Mouse (Mus musculus) intestine, embryonic 15.5 days (tissue): ENCODE results near the gene Rpl19. TPM values are rescaled to one million over a fixed set of nuclear protein-coding genes. Genes with fewer than 3 reads are reported as not detected.

Experiments used
- ATAC-seq: fragments of 200-750 bp; cut with Nextera tagmentation; 2 replicates; pipeline ENCODE4 v1.8.0; 2017; ENCODE audit warnings: moderate TSS enrichment, moderate library complexity
- H3K27ac ChIP-seq: fragments of 300-500 bp; sonication (generic); 2 replicates; pipeline ENCODE4 v1.5.1; 2015; ENCODE audit warnings: mild to moderate bottlenecking, inconsistent platforms
- H3K27me3 ChIP-seq: fragments of 300-500 bp; sonication (generic); replicated peaks from 2 replicates; pipeline ENCODE4 v1.6.1; 2015; ENCODE audit warnings: inconsistent platforms
- H3K36me3 ChIP-seq: fragments of 300-500 bp; sonication (generic); 2 replicates; pipeline ENCODE4 v1.6.1; 2015; ENCODE audit warnings: inconsistent platforms
- H3K4me1 ChIP-seq: fragments of 300-500 bp; sonication (generic); replicated peaks from 2 replicates; pipeline ENCODE4 v1.6.1; 2015; ENCODE audit warnings: inconsistent platforms
- H3K4me2 ChIP-seq: fragments of 300-500 bp; sonication (generic); replicated peaks from 2 replicates; pipeline ENCODE4 v1.6.1; 2015; ENCODE audit warnings: mild to moderate bottlenecking, inconsistent platforms
- H3K4me3 ChIP-seq: fragments of 300-500 bp; sonication (generic); replicated peaks from 2 replicates; pipeline ENCODE4 v1.5.1; 2015; ENCODE audit warnings: inconsistent platforms
- H3K9ac ChIP-seq: fragments of 300-500 bp; sonication (generic); 2 replicates; pipeline ENCODE4 v1.6.1; 2015; ENCODE audit warnings: inconsistent platforms
- H3K9me3 ChIP-seq: fragments of 300-500 bp; sonication (generic); 2 replicates; pipeline ENCODE4 v1.6.1; 2016; ENCODE audit warnings: inconsistent platforms
- WGBS: fragments of 180-500 bp; shearing (Covaris S2); methylation state at CpG from one replicate; pipeline ENCODE4 v1.1.7; 2015; 5-methylcytosine and 5-hydroxymethylcytosine counted together
- polyA plus RNA-seq: library from polyadenylated mRNA; unstranded; fragments of >200 nt; fragmentation: Nextera tagmentation; extraction: Ambion mirVana; gene quantifications from 2 replicates; pipeline ENCODE4 v1.2.1, GENCODE M21; 2015

The Rpl19 gene
- polyA plus RNA-seq, 1 experiment from 2014 or later: 1,063 TPM

GRCm38 (mm10) chr11:98001351-98001824, 25.1 kb upstream of the Rpl19 start:
- Histone ChIP-seq H3K27ac (no peak overlapping the region), H3K9me3 (no peaks in the 10 kb centered on the region; the same call in 1 of the 2 replicates), H3K4me1 (peaks cover 12% of the 10 kb centered on the region; the same call in 1 of the 2 replicates), H3K27me3 (peaks cover 7% of the 10 kb centered on the region), H3K9ac (no peak overlapping the region), H3K36me3 (no peaks in the 10 kb centered on the region; the same call in 1 of the 2 replicates), H3K4me2 (no peak overlapping the region), H3K4me3 (no peak overlapping the region)
- 37% methylated on average over 11 of the region's 11 CpGs for WGBS
- ATAC-seq: no peak

GRCm38 (mm10) chr11:98001986-98002385, 24.5 kb upstream of the Rpl19 start:
- no peaks in the 10 kb centered on the region; the same call in 1 of the 2 replicates for H3K36me3 ChIP-seq
- no peak overlapping the region for H3K4me3 ChIP-seq
- no peak overlapping the region for H3K27ac ChIP-seq
- ATAC-seq: no peak
- no peak overlapping the region for H3K4me2 ChIP-seq
- no peak overlapping the region for H3K9ac ChIP-seq
- no peaks in the 10 kb centered on the region; the same call in 1 of the 2 replicates for H3K9me3 ChIP-seq
- peaks cover 12% of the 10 kb centered on the region; the same call in 1 of the 2 replicates for H3K4me1 ChIP-seq
- H3K27me3 ChIP-seq: peaks cover 7% of the 10 kb centered on the region
- 69% methylated on average over 6 of the region's 6 CpGs for WGBS

GRCm38 (mm10) chr11:98002627-98003026, 23.9 kb upstream of the Rpl19 start:
- no peak for ATAC-seq
- peaks cover 7% of the 10 kb centered on the region for H3K27me3 ChIP-seq
- H3K36me3 ChIP-seq: no peaks in the 10 kb centered on the region; the same call in 1 of the 2 replicates
- H3K4me1 ChIP-seq: peaks cover 12% of the 10 kb centered on the region; the same call in 1 of the 2 replicates
- no peak overlapping the region for H3K9ac ChIP-seq
- H3K27ac ChIP-seq: no peak overlapping the region
- H3K9me3 ChIP-seq: no peaks in the 10 kb centered on the region; the same call in 1 of the 2 replicates
- peak overlapping the region; percentile 19 for H3K4me3 ChIP-seq
- WGBS: 23% methylated on average over 12 of the region's 12 CpGs
- H3K4me2 ChIP-seq: peak overlapping the region; percentile 48

- 45% methylated on average over 17 of the region's 17 CpGs for WGBS
- peak; percentile 52; the same call in 1 of the 2 replicates for ATAC-seq
- H3K4me3 ChIP-seq: peak overlapping the region; percentile 19; the same call in 1 of the 2 replicates
These were observed 23.3 kb upstream of the Rpl19 start for GRCm38 (mm10) chr11:98003171-98003671.

GRCm38 (mm10) chr11:98004161-98004560, 22.3 kb upstream of the Rpl19 start:
- 54% methylated on average over 8 of the region's 8 CpGs for WGBS
- ATAC-seq: no peak
- Histone ChIP-seq H3K36me3 (no peaks in the 10 kb centered on the region; the same call in 1 of the 2 replicates), H3K27me3 (peaks cover 7% of the 10 kb centered on the region), H3K4me1 (peaks cover 12% of the 10 kb centered on the region; the same call in 1 of the 2 replicates), H3K4me2 (no peak overlapping the region), H3K27ac (no peak overlapping the region), H3K9me3 (no peaks in the 10 kb centered on the region; the same call in 1 of the 2 replicates), H3K4me3 (no peak overlapping the region), H3K9ac (no peak overlapping the region)

More at GRCm38 (mm10) chr11:98003171-98003671, 23.3 kb upstream of the Rpl19 start:
- H3K4me1 ChIP-seq: peaks cover 12% of the 10 kb centered on the region; the same call in 1 of the 2 replicates
- peaks cover 7% of the 10 kb centered on the region for H3K27me3 ChIP-seq
- H3K9me3 ChIP-seq: no peaks in the 10 kb centered on the region; the same call in 1 of the 2 replicates
- H3K36me3 ChIP-seq: no peaks in the 10 kb centered on the region; the same call in 1 of the 2 replicates
- H3K9ac ChIP-seq: no peak overlapping the region
- peak overlapping the region; percentile 48 for H3K4me2 ChIP-seq
- H3K27ac ChIP-seq: no peak overlapping the region

- H3K36me3 ChIP-seq: no peaks in the 10 kb centered on the region; the same call in 1 of the 2 replicates
- H3K9ac ChIP-seq: no peak overlapping the region
- no peak overlapping the region for H3K4me3 ChIP-seq
- 48% methylated on average over 13 of the region's 13 CpGs for WGBS
- peak overlapping the region; percentile 33; the same call in 1 of the 2 replicates for H3K4me2 ChIP-seq
- peak; percentile 69 for ATAC-seq
- H3K27me3 ChIP-seq: peaks cover 7% of the 10 kb centered on the region
- H3K4me1 ChIP-seq: peaks cover 12% of the 10 kb centered on the region; the same call in 1 of the 2 replicates
- no peaks in the 10 kb centered on the region; the same call in 1 of the 2 replicates for H3K9me3 ChIP-seq
- H3K27ac ChIP-seq: no peak overlapping the region
These were observed 21.4 kb upstream of the Rpl19 start for GRCm38 (mm10) chr11:98005076-98005475.

- Histone ChIP-seq H3K4me1 (peaks cover 12% of the 10 kb centered on the region; the same call in 1 of the 2 replicates), H3K27ac (no peak overlapping the region), H3K9me3 (no peaks in the 10 kb centered on the region; the same call in 1 of the 2 replicates), H3K9ac (no peak overlapping the region), H3K4me3 (no peak overlapping the region), H3K27me3 (peaks cover 7% of the 10 kb centered on the region), H3K4me2 (no peak overlapping the region), H3K36me3 (no peaks in the 10 kb centered on the region; the same call in 1 of the 2 replicates)
- ATAC-seq: no peak
- WGBS: 81% methylated on average over 10 of the region's 10 CpGs
These were observed 20.8 kb upstream of the Rpl19 start for GRCm38 (mm10) chr11:98005686-98006085.

GRCm38 (mm10) chr11:98008087-98008486, 18.4 kb upstream of the Rpl19 start:
- no peak for ATAC-seq
- Histone ChIP-seq H3K9me3 (no peaks in the 10 kb centered on the region; the same call in 1 of the 2 replicates), H3K9ac (no peak overlapping the region), H3K27me3 (no peaks in the 10 kb centered on the region), H3K4me3 (no peak overlapping the region), H3K36me3 (no peaks in the 10 kb centered on the region; the same call in 1 of the 2 replicates), H3K4me1 (peaks cover 8% of the 10 kb centered on the region; the same call in 1 of the 2 replicates), H3K27ac (no peak overlapping the region), H3K4me2 (no peak overlapping the region)
- WGBS: 78% methylated on average over 11 of the region's 11 CpGs

- 73% methylated on average over 9 of the region's 9 CpGs for WGBS
These were observed 14.8 kb upstream of the Rpl19 start for GRCm38 (mm10) chr11:98011716-98012115.

GRCm38 (mm10) chr11:98012831-98013230, 13.7 kb upstream of the Rpl19 start:
- no peaks in the 10 kb centered on the region for H3K27me3 ChIP-seq
- no peak overlapping the region for H3K9ac ChIP-seq
- H3K36me3 ChIP-seq: 0 out of 2 replicates have a peak, but pooled peaks cover 7% of the 10 kb centered on the region
- H3K4me1 ChIP-seq: 0 out of 2 replicates have a peak, but pooled peaks cover 2% of the 10 kb centered on the region
- no peak for ATAC-seq
- no peak overlapping the region for H3K4me3 ChIP-seq
- H3K27ac ChIP-seq: no peak overlapping the region
- 74% methylated on average over 10 of the region's 10 CpGs for WGBS
- H3K4me2 ChIP-seq: no peak overlapping the region
- H3K9me3 ChIP-seq: no peaks in the 10 kb centered on the region

More at GRCm38 (mm10) chr11:98011716-98012115, 14.8 kb upstream of the Rpl19 start:
- no peaks in the 10 kb centered on the region for H3K27me3 ChIP-seq
- 0 out of 2 replicates have a peak, but pooled peaks cover 3% of the 10 kb centered on the region for H3K36me3 ChIP-seq
- no peaks in the 10 kb centered on the region for H3K9me3 ChIP-seq
- ATAC-seq: no peak
- H3K9ac ChIP-seq: no peak overlapping the region
- no peak overlapping the region for H3K4me2 ChIP-seq
- 0 out of 2 replicates have a peak, but pooled peaks cover 2% of the 10 kb centered on the region for H3K4me1 ChIP-seq
- H3K27ac ChIP-seq: no peak overlapping the region
- H3K4me3 ChIP-seq: no peak overlapping the region

GRCm38 (mm10) chr11:98016177-98016576, 10.3 kb upstream of the Rpl19 start:
- Histone ChIP-seq H3K9ac (no peak overlapping the region), H3K9me3 (no peaks in the 10 kb centered on the region), H3K4me1 (peaks cover 10% of the 10 kb centered on the region), H3K36me3 (0 out of 2 replicates have a peak, but pooled peaks cover 7% of the 10 kb centered on the region), H3K4me2 (no peak overlapping the region), H3K4me3 (no peak overlapping the region), H3K27ac (no peak overlapping the region), H3K27me3 (no peaks in the 10 kb centered on the region)
- 85% methylated on average over 5 of the region's 5 CpGs for WGBS
- no peak for ATAC-seq

GRCm38 (mm10) chr11:98016824-98017223, 9.7 kb upstream of the Rpl19 start:
- Histone ChIP-seq H3K27ac (no peak overlapping the region), H3K36me3 (0 out of 2 replicates have a peak, but pooled peaks cover 7% of the 10 kb centered on the region), H3K27me3 (no peaks in the 10 kb centered on the region), H3K4me3 (no peak overlapping the region), H3K9me3 (no peaks in the 10 kb centered on the region), H3K4me1 (peaks cover 17% of the 10 kb centered on the region), H3K9ac (no peak overlapping the region), H3K4me2 (no peak overlapping the region)
- ATAC-seq: no peak
- 71% methylated on average over 4 of the region's 4 CpGs for WGBS
